Mouse (Mus musculus) lung, postnatal 0 days (tissue): ENCODE measurements around the gene Cfap54. TPM values are rescaled to one million over a fixed set of nuclear protein-coding genes. Genes with fewer than 3 reads are reported as not detected.
A peak's percentile ranks its signal among the peaks of the same experiment; 100 is the strongest.

Experiments used
- ATAC-seq: fragments of 200-750 bp; cut with Nextera tagmentation; 2 replicates; pipeline ENCODE4 v1.8.0; 2017; ENCODE audit warnings: moderate library complexity
- DNase-seq: peaks from one replicate; pipeline ENCODE4 v3.0.0-alpha.2; 2016; ENCODE audit warnings: low spot score
- H3K27ac ChIP-seq: fragments of 300-500 bp; sonication (generic); 2 replicates; pipeline ENCODE4 v1.5.1; 2014; ENCODE audit warnings: antibody characterized with exemption, mild to moderate bottlenecking, low read length, mixed read lengths
- H3K27me3 ChIP-seq: fragments of 300-500 bp; sonication (generic); replicated peaks from 2 replicates; pipeline ENCODE4 v1.6.1; 2014; ENCODE audit warnings: low read length, mixed read lengths; ENCODE audit not compliant: insufficient read depth
- H3K36me3 ChIP-seq: fragments of 300-500 bp; sonication (generic); 2 replicates; pipeline ENCODE4 v1.6.1; 2014; ENCODE audit warnings: low read length, mixed read lengths; ENCODE audit not compliant: insufficient read depth
- H3K4me1 ChIP-seq: fragments of 300-500 bp; sonication (generic); 2 replicates; pipeline ENCODE4 v1.6.1; 2014; ENCODE audit warnings: antibody characterized with exemption, low read depth, low read length, mixed read lengths; ENCODE audit not compliant: insufficient read depth
- H3K4me2 ChIP-seq: fragments of 300-500 bp; sonication (generic); replicated peaks from 2 replicates; pipeline ENCODE4 v1.6.1; 2014; ENCODE audit warnings: low read depth, mild to moderate bottlenecking, low read length, moderate library complexity, mixed read lengths
- H3K4me3 ChIP-seq: fragments of 300-500 bp; sonication (generic); 2 replicates; pipeline ENCODE4 v1.5.1; 2014; ENCODE audit warnings: low read depth, low read length
- H3K9ac ChIP-seq: fragments of 300-500 bp; sonication (generic); replicated peaks from 2 replicates; pipeline ENCODE4 v1.6.1; 2014; ENCODE audit warnings: low read depth, mild to moderate bottlenecking
- H3K9me3 ChIP-seq: fragments of 300-500 bp; sonication (generic); 2 replicates; pipeline ENCODE4 v1.6.1; 2016; ENCODE audit warnings: low read length, mixed read lengths
- CTCF ChIP-seq: IDR thresholded peaks from 2 replicates; pipeline ENCODE4 v1.5.1; 2016; ENCODE audit warnings: antibody characterized with exemption, mild to moderate bottlenecking
- EP300 ChIP-seq: IDR thresholded peaks from 2 replicates; pipeline ENCODE4 v1.6.1; 2016; ENCODE audit warnings: antibody characterized with exemption, mild to moderate bottlenecking, control low read depth
- WGBS: fragments of 180-500 bp; shearing (Covaris S2); extraction: QIAGEN DNeasy Blood & Tissue Kit; methylation state at CpG from one replicate; pipeline ENCODE4 v1.1.7; 2014; 5-methylcytosine and 5-hydroxymethylcytosine counted together
- polyA plus RNA-seq: library from polyadenylated mRNA; unstranded; fragments of >200 nt; fragmentation: Nextera tagmentation; extraction: Ambion mirVana; gene quantifications from 2 replicates; pipeline ENCODE4 v1.2.1, GENCODE M21; 2015

Gene Cfap54
- polyA plus RNA-seq, 1 experiment from 2014 or later, result 6.2 TPM

- no peak overlapping the region for H3K27ac ChIP-seq
- H3K27me3 ChIP-seq, result no peaks in the 10 kb centered on the region
- DNase-seq (no peak), ATAC-seq (no peak)
- H3K4me1 ChIP-seq, result no peaks in the 10 kb centered on the region
- no peaks in the 10 kb centered on the region for H3K9me3 ChIP-seq
- no peak overlapping the region for H3K9ac ChIP-seq
- no peak overlapping the region for H3K4me3 ChIP-seq
- WGBS, result 50% methylated on average over 11 of the region's 11 CpGs
- no peak overlapping the region for H3K4me2 ChIP-seq
- no peaks in the 10 kb centered on the region for H3K36me3 ChIP-seq
- TF ChIP-seq EP300, result no peak
- no peak for TF ChIP-seq CTCF
Measured at GRCm38 (mm10) chr10:93103676-93104075, 22.3 kb upstream of the Cfap54 start.

- Histone ChIP-seq H3K9me3 (no peaks in the 10 kb centered on the region), H3K4me2 (no peak overlapping the region), H3K4me3 (no peak overlapping the region), H3K9ac (no peak overlapping the region), H3K27me3 (no peaks in the 10 kb centered on the region), H3K4me1 (no peaks in the 10 kb centered on the region), H3K36me3 (no peaks in the 10 kb centered on the region), H3K27ac (no peak overlapping the region)
- WGBS, result 39% methylated on average over 5 of the region's 5 CpGs
- DNase-seq (no peak), ATAC-seq (no peak)
- TF ChIP-seq CTCF (no peak), EP300 (no peak)
Measured at GRCm38 (mm10) chr10:93102321-93102720, 20.9 kb upstream of the Cfap54 start.

- no peak for TF ChIP-seq CTCF
- peak; percentile 55; the same call in 1 of the 2 replicates for TF ChIP-seq EP300
- no peaks in the 10 kb centered on the region for H3K9me3 ChIP-seq
- H3K4me1 ChIP-seq, result no peaks in the 10 kb centered on the region
- 45% methylated on average over 7 of the region's 7 CpGs for WGBS
- no peaks in the 10 kb centered on the region for H3K27me3 ChIP-seq
- no peak overlapping the region for H3K9ac ChIP-seq
- ATAC-seq (peak; percentile 59), DNase-seq (peak; percentile 58)
- H3K27ac ChIP-seq, result no peak overlapping the region
- H3K4me3 ChIP-seq, result no peak overlapping the region
- no peaks in the 10 kb centered on the region for H3K36me3 ChIP-seq
- no peak overlapping the region for H3K4me2 ChIP-seq
Measured at GRCm38 (mm10) chr10:93098211-93098805, 16.9 kb upstream of the Cfap54 start.

- no peak for DNase-seq
- Histone ChIP-seq H3K4me2 (no peak overlapping the region), H3K36me3 (no peaks in the 10 kb centered on the region), H3K9ac (no peak overlapping the region), H3K9me3 (no peaks in the 10 kb centered on the region), H3K27me3 (no peaks in the 10 kb centered on the region), H3K4me3 (no peak overlapping the region), H3K27ac (no peak overlapping the region), H3K4me1 (no peaks in the 10 kb centered on the region)
- ATAC-seq, result no peak
- 82% methylated on average over 7 of the region's 7 CpGs for WGBS
- TF ChIP-seq EP300 (no peak), CTCF (no peak)
Measured at GRCm38 (mm10) chr10:93097439-93097838, 16.0 kb upstream of the Cfap54 start.

- Histone ChIP-seq H3K36me3 (no peaks in the 10 kb centered on the region), H3K4me2 (no peak overlapping the region), H3K4me1 (no peaks in the 10 kb centered on the region), H3K27me3 (no peaks in the 10 kb centered on the region), H3K9ac (no peak overlapping the region), H3K27ac (no peak overlapping the region), H3K9me3 (no peaks in the 10 kb centered on the region), H3K4me3 (no peak overlapping the region)
- TF ChIP-seq EP300 (no peak), CTCF (no peak)
- ATAC-seq (no peak), DNase-seq (no peak)
- WGBS, result 67% methylated on average over 4 of the region's 4 CpGs
Measured at GRCm38 (mm10) chr10:93095827-93096226, 14.4 kb upstream of the Cfap54 start.

GRCm38 (mm10) chr10:93094957-93095580 is 13.7 kb upstream of the Cfap54 start:
- 45% methylated on average over 7 of the region's 7 CpGs for WGBS
- H3K27me3 ChIP-seq, result no peaks in the 10 kb centered on the region

More at GRCm38 (mm10) chr10:93094957-93095580, 13.7 kb upstream of the Cfap54 start:
- no peaks in the 10 kb centered on the region for H3K4me1 ChIP-seq
- no peaks in the 10 kb centered on the region for H3K9me3 ChIP-seq
- no peak overlapping the region for H3K9ac ChIP-seq
- no peaks in the 10 kb centered on the region for H3K36me3 ChIP-seq
- peak; percentile 84 for ATAC-seq
- H3K4me2 ChIP-seq, result no peak overlapping the region
- TF ChIP-seq CTCF (no peak), EP300 (peak; percentile 60)
- H3K4me3 ChIP-seq, result no peak overlapping the region
- peak; percentile 77 for DNase-seq
- no peak overlapping the region for H3K27ac ChIP-seq
